Mouse (Mus musculus) Muller cell, postnatal 12 days (primary cell): ENCODE measurements at regions not wholly inside any gene's neighbourhood (a gene's known extent, or its start where the extent isn't known, plus 50 kb on each side); places are given as distances from the start of the nearest gene placed in this dataset.
A peak's percentile ranks its signal among the peaks of the same experiment; 100 is the strongest.
"Not testable (repeated sequence)": the region's sequence is repeated elsewhere in the genome, so short reads cannot be mapped to it uniquely, and the experiment has no call there.

Experiments used
- DNase-seq: peaks from one replicate; pipeline ENCODE4 v3.0.0-alpha.2; 2015; ENCODE audit errors: inconsistent ontology term

DNA sequence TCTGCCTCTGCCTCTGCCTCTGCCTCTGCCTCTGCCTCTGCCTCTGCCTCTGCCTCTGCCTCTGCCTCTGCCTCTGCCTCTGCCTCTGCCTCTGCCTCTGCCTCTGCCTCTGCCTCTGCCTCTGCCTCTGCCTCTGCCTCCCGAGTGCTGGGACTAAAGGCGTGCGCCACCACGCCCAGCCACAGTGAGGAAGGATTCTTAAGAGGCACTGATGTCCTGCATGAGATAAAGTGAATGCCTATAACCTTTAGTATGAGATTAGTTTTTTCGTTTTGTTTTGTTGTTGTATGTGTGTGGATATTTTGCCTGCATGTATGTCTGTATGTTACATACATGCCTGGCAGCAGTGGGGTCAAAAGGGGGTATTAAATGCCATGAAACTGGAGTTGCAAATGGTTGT lies 63.2 kb downstream of the Hlx start:
- not testable (repeated sequence) for DNase-seq

DNA sequence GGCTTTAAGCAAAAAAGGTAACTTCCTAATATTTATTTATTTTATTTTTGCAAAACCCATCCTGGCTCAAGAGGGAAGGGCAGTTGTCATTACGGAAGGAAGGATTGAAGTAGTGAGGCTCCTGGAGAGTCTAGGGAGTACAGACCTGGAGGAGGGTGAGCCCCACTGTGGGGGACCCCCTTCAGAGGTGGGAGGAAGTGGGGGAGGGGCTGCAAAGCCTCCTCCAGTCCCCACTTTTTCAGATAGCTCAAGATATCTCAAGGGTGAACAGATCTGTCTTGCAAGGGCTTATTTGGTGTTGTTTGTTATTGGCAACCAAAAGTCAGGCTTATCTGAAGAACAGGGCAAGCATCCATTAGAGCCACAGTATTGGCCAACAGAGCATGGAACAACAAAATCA lies 64.0 kb downstream of the Hlx start:
- no peak for DNase-seq

DNA sequence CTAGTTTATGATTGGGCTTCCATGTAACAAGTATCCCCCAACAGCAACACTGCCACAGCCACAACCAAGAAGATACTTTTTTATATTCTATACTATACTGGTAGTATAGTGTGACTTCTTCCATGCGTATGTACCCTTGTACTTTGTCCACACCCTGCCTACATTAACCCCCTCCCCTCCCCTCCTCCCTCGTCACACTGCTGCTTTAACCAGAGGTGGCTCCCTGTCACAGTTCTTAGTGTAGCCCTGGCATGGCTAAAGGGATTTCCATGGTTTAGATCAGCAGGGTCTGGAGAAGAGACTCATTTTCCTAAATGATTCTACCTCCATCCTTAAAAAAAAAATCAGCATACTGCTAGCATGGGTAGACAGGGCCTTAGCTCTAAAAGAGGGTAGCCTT lies 64.4 kb downstream of the Hlx start:
- DNase-seq = no peak

DNA sequence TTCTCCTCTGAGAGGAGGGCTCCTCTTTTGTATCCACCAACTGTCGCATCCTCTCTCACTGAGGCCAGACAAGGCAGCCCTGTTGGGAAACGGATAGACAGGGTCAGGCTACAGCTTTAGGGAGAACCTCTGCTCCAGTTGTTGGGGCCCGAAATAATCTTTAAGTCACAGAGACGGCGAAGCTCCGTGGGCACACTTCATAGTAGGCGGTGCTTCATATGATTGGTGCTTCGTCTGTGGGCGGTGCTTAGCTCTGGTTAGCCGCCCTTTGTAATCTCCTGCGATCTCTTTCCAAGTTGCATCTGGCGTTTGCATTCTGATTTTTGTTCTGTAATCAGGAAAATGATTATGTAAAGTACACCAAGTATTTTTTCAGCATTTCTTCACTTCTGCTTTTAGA lies 67.2 kb downstream of the Hlx start:
- no peak for DNase-seq

DNA sequence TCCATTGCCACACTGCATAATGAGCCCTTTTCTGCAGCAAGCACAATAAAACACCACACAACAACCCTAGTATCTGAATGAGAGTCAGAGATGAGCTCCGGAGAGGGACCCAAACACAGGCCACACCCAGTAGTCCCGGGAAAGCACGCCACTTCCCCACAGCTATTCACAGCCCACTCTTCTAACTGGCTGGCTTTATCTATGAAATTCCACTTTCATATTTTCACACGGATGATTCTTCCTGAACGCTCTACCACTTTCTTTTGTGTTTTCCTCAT lies 68.4 kb downstream of the Hlx start:
- peak; percentile 43 for DNase-seq

DNA sequence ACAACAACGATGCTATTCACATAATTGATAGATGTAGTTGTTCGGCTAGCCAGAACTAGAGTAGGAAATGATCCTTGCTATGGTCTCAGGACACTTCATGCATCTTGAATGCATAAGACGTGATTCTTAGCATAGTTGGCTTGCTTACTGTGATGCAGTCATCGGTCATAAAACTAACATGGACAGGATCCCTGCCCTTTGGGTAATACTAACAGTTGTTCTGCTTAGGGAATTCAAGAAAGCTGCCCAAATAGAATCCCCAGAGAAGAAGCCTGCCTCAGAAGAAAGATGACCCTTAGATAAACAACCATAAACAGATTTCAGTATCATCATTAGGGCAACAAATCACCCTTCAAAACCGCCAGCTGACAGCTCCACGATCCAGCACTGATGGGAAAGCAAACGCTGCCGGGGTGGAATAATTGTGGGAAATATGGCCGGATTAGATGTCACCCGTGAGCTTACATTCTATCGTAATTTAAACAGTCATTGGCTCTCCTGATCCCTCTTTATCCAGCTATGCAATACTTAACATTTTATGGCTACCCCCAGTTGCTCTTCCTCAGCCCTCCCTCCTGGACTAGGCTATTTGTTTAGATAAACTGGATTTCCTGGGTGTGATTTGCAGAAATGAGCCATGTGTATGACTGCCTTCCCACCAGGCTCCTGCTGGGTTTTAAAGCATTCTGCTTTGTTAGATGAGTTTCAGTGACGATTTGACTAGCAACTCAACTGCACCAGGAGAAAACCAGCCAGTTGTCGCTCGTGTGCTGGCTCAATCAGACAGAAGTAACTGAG lies 68.9 kb downstream of the Hlx start:
- DNase-seq = no peak

DNA sequence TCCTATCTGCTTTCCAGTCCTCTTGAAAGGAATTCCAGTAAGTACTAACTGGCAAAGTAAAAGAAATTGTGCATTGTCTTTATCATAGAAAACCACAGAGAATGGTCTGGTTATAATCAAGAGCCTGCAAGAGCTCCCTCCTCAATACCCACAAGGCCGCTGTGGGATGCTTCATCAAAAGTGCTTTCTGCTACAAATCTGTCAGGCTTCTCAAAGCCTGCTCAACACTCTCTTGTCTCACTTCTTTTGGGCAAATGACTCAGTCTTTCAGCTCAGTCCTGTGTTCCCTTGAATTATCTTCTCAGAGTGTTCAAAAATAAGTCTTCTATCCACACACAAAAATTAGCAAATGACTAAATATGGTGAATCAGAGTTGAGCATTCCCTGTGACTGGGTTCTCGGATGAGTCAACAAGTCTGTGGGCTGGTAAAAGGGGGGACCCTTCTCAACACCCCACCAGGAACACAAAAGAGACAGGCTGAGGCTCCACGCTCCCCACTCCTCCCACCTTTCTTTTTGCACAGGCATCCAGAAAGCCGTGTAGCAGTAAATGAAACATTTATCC lies 81.8 kb downstream of the Hlx start:
- peak; percentile 53 for DNase-seq

DNA sequence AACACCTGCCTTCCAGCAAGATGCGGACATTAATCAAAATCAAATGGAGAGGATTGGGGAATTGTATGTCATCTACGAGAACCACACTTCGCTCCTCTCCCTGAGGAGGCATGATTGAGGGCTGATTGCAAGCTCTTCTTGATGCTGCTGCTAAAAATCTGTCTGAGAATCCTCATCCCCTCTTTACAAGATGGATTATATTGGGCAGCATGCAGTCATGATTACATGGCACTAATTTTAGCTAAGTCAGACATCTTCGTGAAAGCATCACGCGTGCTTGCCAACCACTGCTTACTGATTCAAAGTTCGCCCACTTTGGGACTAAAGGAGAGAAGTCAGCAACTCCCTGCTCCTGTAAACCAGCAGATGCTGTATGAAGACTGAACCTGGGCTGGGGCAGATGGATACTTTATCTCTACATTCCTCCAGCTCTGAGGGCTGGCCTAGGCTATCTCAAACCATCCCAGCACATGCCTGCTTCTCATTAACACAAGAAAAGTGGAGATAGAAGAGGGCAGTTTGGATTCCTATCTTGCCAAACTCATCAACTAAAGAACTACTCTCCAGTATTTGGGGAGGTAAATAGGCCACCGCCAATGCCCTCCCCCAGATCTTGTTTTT lies 84.4 kb downstream of the Hlx start:
- DNase-seq = no peak

DNA sequence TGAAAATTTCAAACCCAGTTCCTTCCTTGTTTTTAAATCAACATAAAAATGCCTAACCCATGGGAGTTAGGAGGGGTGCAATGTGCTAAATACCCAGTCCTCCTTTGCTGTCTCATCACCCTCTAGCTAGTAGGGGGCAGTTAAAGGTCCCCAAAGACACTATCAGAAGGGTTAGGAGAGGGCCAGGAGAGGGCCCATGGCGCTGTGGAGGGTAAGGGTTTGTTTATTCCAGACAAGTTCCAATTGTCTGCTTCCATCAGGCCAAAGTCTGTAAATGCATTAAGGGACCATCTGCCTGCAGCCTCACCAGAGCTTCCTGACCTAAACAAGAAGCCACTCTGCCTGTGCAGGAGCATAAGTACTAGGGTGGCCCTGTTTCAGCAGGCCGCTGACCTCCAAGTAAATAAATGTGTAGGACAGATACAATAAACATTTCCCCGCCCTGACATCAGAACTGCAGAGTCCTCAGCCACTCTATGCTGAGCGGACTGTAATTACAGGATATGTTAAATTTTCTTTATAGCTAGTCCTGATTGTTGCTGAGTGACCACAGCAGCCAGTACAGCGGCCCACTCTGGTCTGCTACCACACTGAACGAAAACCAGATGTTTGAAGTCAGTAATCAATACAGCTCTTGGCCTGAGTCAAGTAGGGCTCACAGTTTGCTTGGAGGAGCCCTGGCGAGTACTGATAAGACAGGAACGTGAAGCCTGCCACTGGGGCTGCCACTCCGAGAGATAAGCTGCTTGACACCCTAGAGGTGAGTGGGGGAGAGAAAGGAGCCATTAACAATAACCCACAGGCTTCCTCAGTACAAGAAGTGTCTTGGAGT lies 87.4 kb downstream of the Hlx start:
- no peak for DNase-seq

DNA sequence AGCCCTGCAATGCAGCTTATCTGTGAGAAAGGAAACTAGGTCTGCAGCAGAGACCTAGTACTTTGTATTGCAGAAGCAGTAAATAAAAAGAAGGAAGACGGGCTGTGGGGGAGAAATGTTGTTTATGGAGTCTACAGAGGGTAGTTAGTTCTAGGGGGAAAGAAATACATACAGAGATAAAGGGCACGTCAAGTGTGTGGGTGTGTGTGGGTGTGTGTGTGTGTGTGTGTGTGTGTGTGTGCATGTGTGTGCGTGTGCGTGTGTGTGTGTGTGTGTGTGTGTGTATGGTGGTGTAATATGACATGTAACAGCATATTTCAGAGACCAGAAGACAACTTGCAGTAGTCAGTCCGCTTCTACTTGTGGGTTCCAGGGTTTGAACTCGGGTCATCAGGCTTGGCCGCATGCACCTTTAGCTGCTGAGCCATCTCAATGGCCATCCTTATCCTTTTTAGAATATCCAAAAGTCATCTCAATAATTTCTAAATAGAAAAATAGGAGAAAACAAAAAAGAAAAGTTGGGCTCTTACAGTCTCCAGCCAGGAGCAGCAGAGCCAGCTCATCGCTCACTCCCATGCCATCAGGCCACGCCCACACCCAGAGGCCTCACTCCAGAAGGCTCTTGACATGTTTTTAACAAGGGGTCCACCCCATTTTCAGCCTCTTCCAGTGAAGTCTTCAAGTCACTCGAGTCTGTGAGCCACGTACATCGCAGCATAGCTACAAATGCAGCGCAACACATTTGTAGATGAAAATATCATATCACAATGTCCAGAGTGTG lies 101.5 kb downstream of the Hlx start:
- no peak for DNase-seq

DNA sequence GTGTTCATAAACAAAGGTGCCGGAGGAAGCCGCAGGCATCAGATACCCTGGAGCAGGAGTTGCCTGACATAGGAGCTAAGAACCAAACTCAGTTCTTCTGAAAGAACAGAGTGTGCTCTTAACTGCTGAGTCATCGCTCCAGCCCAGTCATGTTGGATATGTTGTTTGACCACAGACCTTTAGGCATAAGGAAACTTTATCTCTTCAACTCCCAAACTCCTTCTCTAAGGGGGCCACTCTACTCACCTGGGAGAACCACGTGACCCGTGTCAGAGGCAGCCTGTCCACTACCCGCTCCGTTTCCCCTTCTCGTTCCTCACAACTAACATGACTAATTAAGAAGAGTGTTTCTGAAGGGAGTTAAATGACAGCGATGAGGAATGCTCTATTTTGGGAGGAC lies 103.2 kb downstream of the Hlx start:
- no peak for DNase-seq

DNA sequence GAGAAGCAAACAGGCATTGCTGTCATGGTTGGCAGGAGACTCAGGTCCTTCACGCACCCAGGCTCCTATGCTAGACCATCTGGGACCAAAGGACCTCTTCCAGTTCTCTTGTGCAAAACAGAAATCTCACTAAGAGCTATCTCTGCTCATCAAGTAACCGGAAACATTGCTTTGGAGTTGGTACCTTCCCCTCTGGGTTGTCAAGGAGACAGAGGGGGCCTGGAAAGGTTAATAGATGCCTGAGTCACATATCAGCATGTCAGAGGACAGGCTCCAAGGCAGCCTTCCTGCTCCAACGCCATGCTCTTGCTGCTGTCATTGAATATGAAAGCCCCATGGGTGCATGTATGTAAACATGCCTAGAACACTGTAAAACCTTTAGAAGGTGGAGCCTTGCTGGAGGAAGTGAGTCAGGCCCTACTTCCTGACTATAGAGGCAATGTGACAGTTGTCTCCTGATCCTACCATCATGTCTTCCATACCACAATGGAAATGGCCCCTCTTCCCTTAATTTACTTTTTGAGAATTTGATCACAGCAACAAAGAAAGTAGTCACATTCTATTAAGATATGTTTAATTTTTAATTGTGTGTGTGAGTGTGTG lies 103.8 kb downstream of the Hlx start:
- no peak for DNase-seq

DNA sequence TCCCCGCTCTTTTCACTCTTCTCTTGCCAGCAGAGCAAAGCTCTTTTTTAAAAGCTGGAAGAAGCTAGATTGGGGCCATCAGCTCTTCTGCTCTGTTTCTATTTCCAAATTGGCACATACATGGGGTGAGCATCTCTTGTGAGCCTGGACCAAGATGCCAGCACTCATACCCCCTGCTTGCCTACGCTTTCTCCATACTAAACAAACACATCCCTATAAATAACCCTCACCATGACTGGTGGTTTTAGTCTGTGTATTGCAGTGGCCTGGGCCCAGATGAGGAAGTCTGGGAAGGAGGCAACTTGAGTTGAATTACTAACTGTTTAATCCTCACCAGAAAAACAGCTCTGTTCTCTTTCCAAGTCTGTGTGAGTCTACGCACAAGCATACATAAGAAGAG lies 110.0 kb downstream of the Hlx start:
- DNase-seq = no peak

DNA sequence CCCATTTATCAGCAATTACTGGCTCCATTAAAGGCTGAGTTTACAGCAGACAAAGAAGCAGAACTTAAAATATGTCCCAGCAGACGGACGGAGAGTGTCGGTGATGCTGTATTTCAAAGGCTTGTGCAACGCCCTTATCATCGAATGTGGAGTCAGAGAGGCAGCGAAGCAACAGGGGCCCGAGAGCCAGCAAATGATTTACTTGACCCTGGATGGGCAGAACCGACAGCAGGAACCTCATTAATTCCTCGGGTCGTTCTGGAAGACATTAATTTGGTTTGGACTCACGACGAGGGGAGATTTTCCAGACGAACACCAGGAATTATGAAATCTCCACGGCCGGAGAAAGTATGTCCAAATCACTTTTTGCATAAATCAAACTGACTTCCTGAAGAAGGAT lies 110.5 kb downstream of the Hlx start:
- DNase-seq = no peak

DNA sequence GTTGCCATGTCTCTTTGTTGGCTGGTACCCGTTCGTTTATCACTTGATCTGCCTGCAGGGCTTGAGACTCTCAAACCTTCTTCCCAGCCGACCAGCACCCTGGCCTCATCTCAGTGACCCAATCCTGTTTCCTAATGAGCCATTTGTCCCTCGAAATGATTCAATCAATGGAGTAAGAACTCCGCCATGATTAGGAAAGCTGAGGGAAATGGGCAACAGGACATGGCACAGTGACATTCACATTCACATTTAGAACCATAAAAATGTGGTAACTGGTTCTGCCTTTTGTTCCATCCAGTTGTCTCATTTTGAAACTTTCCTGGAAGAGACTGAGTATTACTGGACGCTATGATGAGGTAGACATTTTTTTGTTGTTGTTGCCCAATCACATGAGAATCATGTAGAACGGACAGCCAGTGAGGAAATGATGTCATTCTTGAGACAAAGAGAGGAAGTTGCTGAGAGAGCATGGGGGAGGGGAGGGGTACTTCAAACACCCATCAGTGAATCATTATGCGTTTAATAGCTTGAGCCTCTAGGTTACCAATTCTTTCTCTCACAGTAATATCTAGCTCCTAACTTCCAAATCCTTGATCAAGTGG lies 114.5 kb downstream of the Hlx start:
- peak; percentile 30 for DNase-seq

DNA sequence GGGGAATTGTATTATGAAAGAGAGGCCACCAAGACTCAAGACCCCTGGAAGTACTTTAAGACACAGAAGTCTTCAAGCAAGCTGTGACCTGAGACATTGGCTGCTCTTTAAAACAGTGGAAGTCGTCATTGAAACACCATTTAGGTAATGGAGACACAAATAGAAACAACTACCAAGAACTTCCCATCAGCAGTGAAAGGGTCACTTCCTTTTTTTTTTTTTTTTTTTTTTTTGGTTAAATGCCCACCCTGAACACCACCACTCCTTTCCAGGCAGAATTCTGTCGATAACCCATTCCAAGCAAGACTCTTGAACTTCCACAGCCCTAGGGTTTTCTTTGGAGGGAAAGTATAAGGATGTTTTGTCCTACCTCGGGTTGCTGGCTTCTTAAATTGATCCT lies 116.4 kb downstream of the Hlx start:
- DNase-seq = no peak

DNA sequence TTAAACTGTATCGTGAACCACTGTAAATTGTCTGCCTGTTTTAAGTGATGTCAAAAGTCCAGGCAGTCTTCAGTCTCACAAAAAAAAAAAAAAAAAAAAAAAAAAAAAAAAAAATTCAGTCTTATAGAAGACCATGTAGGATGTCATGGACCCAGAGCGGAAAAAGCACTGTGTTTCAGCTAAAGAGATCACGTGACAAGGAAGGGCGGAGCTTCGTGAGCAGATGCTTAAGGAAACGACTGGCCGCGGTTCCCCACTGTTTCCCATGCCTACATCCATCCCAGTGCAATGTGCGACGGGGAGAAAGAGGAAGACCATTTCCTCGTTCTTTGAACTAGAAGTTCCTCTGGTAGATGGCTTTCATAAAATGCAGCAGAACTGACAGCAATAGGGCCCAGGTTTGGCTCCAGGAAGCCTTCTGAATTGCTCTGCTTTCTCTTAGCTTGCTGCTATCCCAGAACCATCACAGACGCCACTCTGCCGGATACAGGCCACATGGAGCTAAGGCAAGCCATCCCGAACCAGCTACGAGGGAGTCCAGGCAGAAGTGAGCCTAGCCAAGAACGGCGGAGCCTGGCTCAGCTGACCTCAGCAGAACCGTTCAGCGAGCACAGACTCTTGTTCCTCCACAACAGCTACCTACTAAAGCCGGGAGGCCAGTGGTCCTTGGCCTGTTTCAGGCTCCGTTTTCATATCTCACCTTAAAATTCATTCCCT lies 117.6 kb downstream of the Hlx start:
- DNase-seq = no peak

DNA sequence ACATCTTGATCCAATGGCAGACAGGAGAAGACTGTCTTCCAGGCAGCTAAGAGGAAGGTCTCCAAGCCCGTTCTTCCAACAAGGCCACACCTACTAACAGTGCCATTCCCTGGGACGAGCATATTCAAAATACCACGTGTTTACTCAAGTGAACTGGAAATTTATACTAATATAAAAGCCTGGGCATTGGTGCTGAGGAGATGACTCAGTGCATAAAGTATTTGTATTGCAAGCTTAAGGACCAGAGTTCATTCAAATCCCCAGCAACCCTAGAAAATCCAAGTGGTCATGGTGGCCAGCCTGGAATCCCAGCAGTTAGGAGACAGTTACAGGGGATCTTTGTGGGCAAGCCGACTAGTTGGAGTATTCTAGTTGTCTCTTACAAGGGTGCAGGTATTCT lies 119.5 kb downstream of the Hlx start:
- peak; percentile 93 for DNase-seq

DNA sequence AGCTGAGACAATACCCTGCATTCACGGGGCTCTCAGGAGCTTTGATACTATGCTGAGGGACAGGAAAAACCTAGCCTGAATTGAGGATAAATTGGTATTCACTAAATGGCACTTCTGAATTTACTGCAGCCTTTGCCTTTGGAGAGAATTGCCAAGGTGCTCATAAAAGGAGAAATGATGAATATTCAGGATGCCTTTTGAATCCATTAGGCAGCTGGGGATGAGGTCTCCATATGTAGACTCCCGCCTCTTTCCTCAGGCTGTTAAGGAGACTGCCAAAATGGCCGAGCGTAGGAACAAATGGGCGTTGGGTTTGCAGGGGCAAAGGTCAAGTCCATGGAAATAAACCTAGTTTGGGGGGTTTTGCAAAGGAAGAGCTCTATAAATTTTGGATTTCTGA lies 123.5 kb downstream of the Hlx start:
- no peak for DNase-seq

DNA sequence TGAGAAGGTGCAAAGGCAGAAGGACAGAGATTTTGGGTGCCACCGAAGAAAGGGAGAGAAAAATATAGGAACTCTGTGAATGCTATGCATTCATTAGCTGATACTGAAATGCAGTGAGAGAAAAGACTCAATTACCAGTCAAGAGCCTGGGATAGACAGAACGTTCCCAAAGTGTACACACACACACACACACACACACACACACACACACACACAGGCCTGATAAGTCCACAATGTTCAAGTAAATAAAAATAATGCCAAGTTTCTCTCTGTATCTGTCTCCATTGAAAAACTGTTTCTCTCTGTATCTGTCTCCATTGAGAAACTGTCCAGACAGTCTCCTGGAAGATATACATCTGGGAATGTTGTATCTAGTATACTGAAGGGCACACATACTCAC lies 124.1 kb downstream of the Hlx start:
- DNase-seq = no peak
